Mouse (Mus musculus) forebrain, embryonic 14.5 days (tissue): ENCODE results near the gene Hpn. TPM values are rescaled to one million over a fixed set of nuclear protein-coding genes. Genes with fewer than 3 reads are reported as not detected.

Experiments
- ATAC-seq: fragments of 200-750 bp; cut with Nextera tagmentation; 2 replicates; pipeline ENCODE4 v1.8.0; 2017; ENCODE audit warnings: mild to moderate bottlenecking, moderate library complexity
- DNase-seq: peaks from one replicate; pipeline ENCODE4 v3.0.0-alpha.2; 2015; ENCODE audit warnings: low spot score
- H3K27ac ChIP-seq: fragments of 300-500 bp; sonication (generic); 2 replicates; pipeline ENCODE4 v1.5.1; 2014; ENCODE audit warnings: low read depth, mild to moderate bottlenecking, control low read depth, low read length, moderate library complexity
- H3K27me3 ChIP-seq: fragments of 300-500 bp; sonication (generic); replicated peaks from 2 replicates; pipeline ENCODE4 v1.6.1; 2014; ENCODE audit warnings: low read length, control low read depth, mixed read lengths; ENCODE audit not compliant: control insufficient read depth, insufficient read depth
- H3K36me3 ChIP-seq: fragments of 300-500 bp; sonication (generic); 2 replicates; pipeline ENCODE4 v1.6.1; 2014; ENCODE audit warnings: low read length, control low read depth; ENCODE audit not compliant: control insufficient read depth, insufficient read depth
- H3K4me1 ChIP-seq: fragments of 300-500 bp; sonication (generic); 2 replicates; pipeline ENCODE4 v1.6.1; 2014; ENCODE audit warnings: antibody characterized with exemption, low read length, control low read depth; ENCODE audit not compliant: control insufficient read depth, insufficient read depth
- H3K4me2 ChIP-seq: fragments of 300-500 bp; sonication (generic); 2 replicates; pipeline ENCODE4 v1.6.1; 2014; ENCODE audit warnings: mild to moderate bottlenecking, control low read depth, low read length
- H3K4me3 ChIP-seq: fragments of 300-500 bp; sonication (generic); 2 replicates; pipeline ENCODE4 v1.5.1; 2014; ENCODE audit warnings: low read depth, low read length, control low read depth
- H3K9ac ChIP-seq: fragments of 300-500 bp; sonication (generic); 2 replicates; pipeline ENCODE4 v1.6.1; 2014; ENCODE audit warnings: mild to moderate bottlenecking, low read length, control low read depth, moderate library complexity
- H3K9me3 ChIP-seq: fragments of 300-500 bp; sonication (generic); replicated peaks from 2 replicates; pipeline ENCODE4 v1.6.1; 2016; ENCODE audit warnings: low read length, control low read depth, mixed read lengths; ENCODE audit not compliant: control insufficient read depth
- WGBS: fragments of 180-500 bp; shearing (Covaris S2); extraction: QIAGEN DNeasy Blood & Tissue Kit; methylation state at CpG from one replicate; pipeline ENCODE4 v1.1.7; 2014; 5-methylcytosine and 5-hydroxymethylcytosine counted together
- polyA plus RNA-seq: library from polyadenylated mRNA; unstranded; fragments of >200 nt; fragmentation: Nextera tagmentation; extraction: Ambion mirVana; gene quantifications from 2 replicates; pipeline ENCODE4 v1.2.1, GENCODE M21; 2014

Gene Hpn
- polyA plus RNA-seq, 1 experiment from 2014 or later = not detected

DNA sequence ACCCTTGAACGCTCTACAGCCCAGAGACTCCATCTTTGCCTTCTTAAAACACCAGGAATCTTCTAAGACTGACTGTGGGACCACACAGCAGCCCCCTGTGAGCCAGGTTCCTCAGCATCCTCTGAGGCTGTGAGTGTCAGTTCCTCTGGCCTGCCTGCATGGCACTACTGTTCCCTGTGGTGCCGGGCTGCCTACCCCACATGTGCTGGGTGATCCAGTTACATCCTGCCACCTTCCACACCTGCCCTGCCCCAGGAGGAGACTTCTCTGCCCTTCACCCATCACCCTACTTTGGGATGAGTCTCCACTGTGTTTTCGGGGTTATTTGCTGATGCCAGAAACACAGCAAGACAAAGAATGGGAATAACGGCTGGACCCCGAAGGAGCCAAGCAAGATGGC, 4.5 kb upstream of the Hpn start:
- Histone ChIP-seq H3K27ac (no peak overlapping the region; the same call in 1 of the 2 replicates), H3K4me1 (no peaks in the 10 kb centered on the region), H3K9ac (no peak overlapping the region), H3K4me2 (no peak overlapping the region), H3K4me3 (no peak overlapping the region), H3K9me3 (no peaks in the 10 kb centered on the region), H3K27me3 (no peaks in the 10 kb centered on the region), H3K36me3 (no peaks in the 10 kb centered on the region)
- whole genome bisulfite sequencing = 84% methylated on average over 5 of the region's 5 CpGs
- ATAC-seq (no peak), DNase-seq (no peak)

GRCm38 (mm10) chr7:31118486-31118885, 3.4 kb upstream of the Hpn start:
- Histone ChIP-seq H3K36me3 (no peaks in the 10 kb centered on the region), H3K4me3 (no peak overlapping the region), H3K9ac (no peak overlapping the region), H3K4me1 (no peaks in the 10 kb centered on the region), H3K9me3 (no peaks in the 10 kb centered on the region), H3K27ac (no peak overlapping the region), H3K4me2 (no peak overlapping the region), H3K27me3 (no peaks in the 10 kb centered on the region)
- WGBS = 75% methylated on average over 7 of the region's 7 CpGs
- DNase-seq = no peak
- no peak for ATAC-seq

DNA sequence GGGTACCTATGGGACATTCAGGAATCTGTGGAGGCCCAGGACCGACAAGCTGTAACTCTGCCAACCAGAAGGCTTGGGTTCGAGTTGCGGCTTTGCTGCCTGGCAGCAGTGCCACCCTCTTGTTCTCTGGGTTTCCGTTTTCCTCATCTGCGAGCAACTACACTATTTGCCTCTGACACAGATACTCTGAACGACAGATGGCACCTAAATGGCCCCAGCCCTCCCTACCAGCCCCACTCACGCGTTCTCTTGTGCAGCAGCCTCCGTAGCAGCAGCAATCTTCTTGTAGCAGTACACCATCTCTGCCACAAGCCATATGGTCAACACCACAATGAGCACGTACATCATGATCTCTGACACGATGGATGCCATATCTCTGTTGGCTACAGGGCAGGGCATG, 2.4 kb upstream of the Hpn start:
- H3K4me3 ChIP-seq = no peak overlapping the region
- no peaks in the 10 kb centered on the region for H3K27me3 ChIP-seq
- no peaks in the 10 kb centered on the region for H3K4me1 ChIP-seq
- no peak overlapping the region for H3K4me2 ChIP-seq
- 85% methylated on average over 11 of the region's 11 CpGs for WGBS
- no peak for ATAC-seq
- H3K9ac ChIP-seq = no peak overlapping the region
- H3K9me3 ChIP-seq = no peaks in the 10 kb centered on the region
- no peaks in the 10 kb centered on the region for H3K36me3 ChIP-seq
- no peak overlapping the region for H3K27ac ChIP-seq
- no peak for DNase-seq

DNA sequence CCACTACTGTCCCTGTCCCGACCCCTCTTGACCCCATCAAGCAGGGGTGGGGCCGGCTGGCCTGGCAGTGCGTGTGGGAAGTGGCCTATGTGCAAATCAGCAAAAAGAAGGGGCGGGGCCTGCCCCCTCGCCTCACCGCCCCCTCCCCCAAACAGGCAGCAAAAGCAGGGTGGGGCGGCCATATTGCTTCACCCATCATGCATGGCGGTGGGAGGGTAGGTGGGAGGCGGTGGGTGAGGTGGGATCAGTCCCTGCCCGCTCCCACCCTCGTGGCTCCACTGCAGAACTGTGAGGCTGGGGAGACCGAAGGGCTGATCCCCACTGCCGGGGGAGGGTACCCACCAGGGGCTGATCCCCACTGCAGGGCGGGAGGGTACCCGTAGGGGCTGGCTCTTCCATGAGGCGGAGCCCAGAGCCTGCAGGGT, 1.6 kb upstream of the Hpn start:
- 44% methylated on average over 14 of the region's 16 CpGs for WGBS
- Histone ChIP-seq H3K4me3 (no peak overlapping the region), H3K36me3 (no peaks in the 10 kb centered on the region), H3K4me2 (no peak overlapping the region), H3K9ac (no peak overlapping the region), H3K27ac (no peak overlapping the region), H3K9me3 (no peaks in the 10 kb centered on the region), H3K4me1 (no peaks in the 10 kb centered on the region), H3K27me3 (no peaks in the 10 kb centered on the region)
- DNase-seq (no peak), ATAC-seq (no peak; the same call in 1 of the 2 replicates)

DNA sequence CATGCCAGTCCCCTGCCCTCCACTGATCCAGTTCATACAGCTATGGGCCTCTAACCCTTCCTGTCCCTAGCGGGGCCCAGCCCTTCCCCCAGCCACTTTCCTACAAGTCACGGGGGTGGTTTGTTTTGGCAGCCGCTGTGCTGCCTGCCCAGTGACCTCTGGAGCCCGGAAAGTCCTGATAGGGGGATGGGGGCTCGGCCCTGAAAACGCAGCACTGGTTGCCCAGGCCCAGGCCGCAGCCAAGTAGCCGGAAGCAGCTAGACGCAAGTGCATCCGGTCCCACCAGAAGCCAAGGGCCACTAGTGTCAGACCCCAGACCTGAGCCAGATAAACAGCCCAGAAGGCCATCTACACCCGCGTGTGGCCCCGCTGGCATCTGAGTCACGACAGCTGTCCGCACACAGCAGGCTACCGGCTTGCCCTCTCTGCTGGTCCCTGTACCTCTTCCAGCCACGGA, 525 bp upstream of the Hpn start:
- no peak overlapping the region for H3K4me3 ChIP-seq
- 36% methylated on average over 17 of the region's 17 CpGs for WGBS
- DNase-seq = no peak
- no peaks in the 10 kb centered on the region for H3K27me3 ChIP-seq
- H3K4me1 ChIP-seq = no peaks in the 10 kb centered on the region
- ATAC-seq = no peak
- no peaks in the 10 kb centered on the region for H3K9me3 ChIP-seq
- H3K9ac ChIP-seq = no peak overlapping the region
- H3K27ac ChIP-seq = no peak overlapping the region
- H3K36me3 ChIP-seq = no peaks in the 10 kb centered on the region
- H3K4me2 ChIP-seq = no peak overlapping the region

- ATAC-seq = no peak
- H3K36me3 ChIP-seq = no peaks in the 10 kb centered on the region
- no peak overlapping the region for H3K4me2 ChIP-seq
- H3K4me1 ChIP-seq = no peaks in the 10 kb centered on the region
- no peaks in the 10 kb centered on the region for H3K9me3 ChIP-seq
- no peak overlapping the region for H3K27ac ChIP-seq
- no peak overlapping the region for H3K9ac ChIP-seq
- 56% methylated on average over 10 of the region's 10 CpGs for WGBS
- H3K27me3 ChIP-seq = no peaks in the 10 kb centered on the region
- H3K4me3 ChIP-seq = no peak overlapping the region
- no peak for DNase-seq
Measured at GRCm38 (mm10) chr7:31114646-31115045, 444 bp downstream of the Hpn start.

DNA sequence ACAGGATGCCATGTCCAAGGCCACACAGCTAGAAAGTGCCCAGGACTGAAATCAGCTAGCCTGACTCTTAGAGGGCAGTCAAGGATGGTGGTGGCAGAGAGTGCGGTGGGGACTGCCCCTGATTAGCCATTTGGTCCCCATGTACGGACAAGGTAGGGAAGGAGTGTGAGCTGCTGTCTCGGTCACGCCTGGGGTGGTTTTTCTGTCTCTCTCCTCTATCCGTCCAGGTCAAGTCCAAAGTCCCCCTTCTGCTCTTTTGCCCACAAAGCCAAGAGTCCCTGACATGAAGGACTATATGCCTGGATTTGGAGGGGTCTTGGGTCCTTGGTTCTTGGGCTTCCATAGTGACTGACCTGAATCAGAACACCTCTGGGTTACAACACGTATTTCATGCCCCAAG, 1.3 kb downstream of the Hpn start:
- 93% methylated on average over 6 of the region's 6 CpGs for WGBS

DNA sequence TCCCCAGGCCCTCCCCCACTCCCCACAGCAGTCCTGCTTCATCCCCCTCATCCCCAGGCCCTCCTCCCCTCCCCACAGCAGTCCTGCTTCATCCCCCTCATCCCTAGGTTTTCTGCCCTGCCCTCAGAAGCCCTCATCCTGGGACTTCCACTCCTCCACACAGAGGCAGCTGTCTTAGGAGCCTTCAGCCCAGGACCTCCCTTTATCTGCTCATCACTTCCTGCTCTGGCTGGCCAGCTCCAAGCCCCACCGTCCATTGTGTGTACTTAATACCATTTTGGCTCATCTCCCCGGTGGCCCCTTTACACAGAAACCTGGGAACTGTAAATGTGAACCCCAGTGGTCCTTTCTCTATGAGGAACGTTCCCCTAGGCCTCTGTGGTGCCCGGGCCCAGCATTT, 3.1 kb downstream of the Hpn start:
- H3K9ac ChIP-seq = no peak overlapping the region
- H3K4me2 ChIP-seq = no peak overlapping the region
- no peaks in the 10 kb centered on the region for H3K36me3 ChIP-seq
- DNase-seq (no peak), ATAC-seq (no peak)
- no peak overlapping the region for H3K27ac ChIP-seq
- no peaks in the 10 kb centered on the region for H3K4me1 ChIP-seq
- WGBS = 18% methylated on average over 4 of the region's 4 CpGs
- H3K4me3 ChIP-seq = no peak overlapping the region
- no peaks in the 10 kb centered on the region for H3K27me3 ChIP-seq
- H3K9me3 ChIP-seq = no peaks in the 10 kb centered on the region

More for the DNA sequence above, 1.3 kb downstream of the Hpn start:
- Histone ChIP-seq H3K27me3 (no peaks in the 10 kb centered on the region), H3K9me3 (no peaks in the 10 kb centered on the region), H3K36me3 (no peaks in the 10 kb centered on the region), H3K9ac (no peak overlapping the region), H3K4me3 (no peak overlapping the region), H3K4me2 (no peak overlapping the region), H3K4me1 (no peaks in the 10 kb centered on the region), H3K27ac (no peak overlapping the region)
- no peak for DNase-seq
- ATAC-seq = no peak

GRCm38 (mm10) chr7:31110861-31111385, 4.2 kb downstream of the Hpn start:
- Histone ChIP-seq H3K9me3 (no peaks in the 10 kb centered on the region), H3K27ac (no peak overlapping the region), H3K27me3 (no peaks in the 10 kb centered on the region), H3K4me3 (no peak overlapping the region), H3K36me3 (no peaks in the 10 kb centered on the region), H3K4me1 (no peaks in the 10 kb centered on the region), H3K9ac (no peak overlapping the region), H3K4me2 (no peak overlapping the region)
- 86% methylated on average over 15 of the region's 15 CpGs for WGBS
- ATAC-seq = no peak
- DNase-seq = no peak
